Mouse (Mus musculus) G1E (cell line): ENCODE measurements around the gene Mxd1.

ENCODE experiments used
- CTCF ChIP-seq: IDR thresholded peaks from 2 replicates; pipeline ENCODE4 v1.5.1; 2012; ENCODE audit warnings: low read depth, low read length, inconsistent platforms, mixed read lengths
- GATA1 ChIP-seq: IDR thresholded peaks from 2 replicates; pipeline ENCODE4 v1.6.1; 2012; ENCODE audit warnings: borderline replicate concordance, low read length, inconsistent platforms, mixed read lengths
- POLR2AphosphoS5 ChIP-seq: IDR thresholded peaks from 2 replicates; pipeline ENCODE4 v1.6.1; 2012; ENCODE audit warnings: low read depth, low read length, inconsistent platforms; ENCODE audit not compliant: insufficient replicate concordance
- TAL1 ChIP-seq: conservative IDR thresholded peaks from 2 replicates; pipeline ENCODE4 v1.6.1; 2012; ENCODE audit warnings: low read depth, low read length, inconsistent platforms, mixed read lengths

GRCm38 (mm10) chr6:86644775-86645400 is 24.1 kb downstream of the Mxd1 start:
- TF ChIP-seq CTCF (no peak), GATA1 (no peak), TAL1 (no peak), POLR2AphosphoS5 (no peak)
